Mouse (Mus musculus): ENCODE measurements around the gene Wbp2. TPM values are rescaled to one million over a fixed set of nuclear protein-coding genes. Genes with fewer than 3 reads are reported as not detected.
A peak's percentile ranks its signal among the peaks of the same experiment; 100 is the strongest.

The Wbp2 gene
- total RNA-seq, 1 experiment from 2014 or later: 121 TPM

DNA sequence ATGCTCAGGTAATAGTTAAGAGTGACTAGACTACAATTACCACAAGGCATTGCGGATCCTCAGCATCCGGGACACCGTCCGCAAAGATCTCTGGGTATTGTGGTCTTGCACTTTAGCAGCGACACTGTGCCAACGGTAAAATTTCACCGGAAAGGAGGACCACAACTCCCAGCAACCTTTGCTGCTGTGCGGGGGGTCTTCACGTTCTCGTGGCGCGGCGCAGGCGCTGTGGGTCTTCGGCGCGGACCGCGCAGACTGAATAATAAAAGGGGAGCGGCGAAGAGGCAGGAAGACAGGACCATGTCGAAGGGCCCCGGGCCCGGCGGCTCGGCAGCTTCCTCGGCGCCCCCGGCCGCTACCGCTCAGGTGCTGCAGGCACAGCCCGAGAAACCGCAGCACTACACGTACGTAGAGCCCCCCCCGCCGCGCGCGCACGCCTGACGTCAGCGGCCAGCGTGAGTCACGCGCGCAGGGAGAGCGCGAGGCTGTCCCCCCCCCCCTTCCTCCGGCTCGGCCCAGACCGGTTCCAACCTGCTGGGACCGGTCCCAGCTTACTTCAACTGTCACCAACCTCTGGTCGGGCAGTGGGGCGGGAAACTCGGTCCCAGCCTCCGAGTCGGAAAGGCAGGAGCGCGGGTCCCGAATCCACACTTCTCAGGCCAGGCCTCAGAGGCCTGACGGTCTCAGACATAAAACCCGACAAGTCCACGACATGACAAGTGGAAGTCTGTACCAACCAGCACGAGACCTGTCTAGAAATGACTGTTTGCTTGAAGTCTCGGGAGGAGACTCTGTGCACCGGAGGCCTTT lies 56.5 kb downstream of the Wbp2 start, which contains the start of gene Unk:
Unk (plus strand) TSS at position 235 of the 810 bp plus-strand sequence.
- DNase-seq: peak; percentile 98

DNA sequence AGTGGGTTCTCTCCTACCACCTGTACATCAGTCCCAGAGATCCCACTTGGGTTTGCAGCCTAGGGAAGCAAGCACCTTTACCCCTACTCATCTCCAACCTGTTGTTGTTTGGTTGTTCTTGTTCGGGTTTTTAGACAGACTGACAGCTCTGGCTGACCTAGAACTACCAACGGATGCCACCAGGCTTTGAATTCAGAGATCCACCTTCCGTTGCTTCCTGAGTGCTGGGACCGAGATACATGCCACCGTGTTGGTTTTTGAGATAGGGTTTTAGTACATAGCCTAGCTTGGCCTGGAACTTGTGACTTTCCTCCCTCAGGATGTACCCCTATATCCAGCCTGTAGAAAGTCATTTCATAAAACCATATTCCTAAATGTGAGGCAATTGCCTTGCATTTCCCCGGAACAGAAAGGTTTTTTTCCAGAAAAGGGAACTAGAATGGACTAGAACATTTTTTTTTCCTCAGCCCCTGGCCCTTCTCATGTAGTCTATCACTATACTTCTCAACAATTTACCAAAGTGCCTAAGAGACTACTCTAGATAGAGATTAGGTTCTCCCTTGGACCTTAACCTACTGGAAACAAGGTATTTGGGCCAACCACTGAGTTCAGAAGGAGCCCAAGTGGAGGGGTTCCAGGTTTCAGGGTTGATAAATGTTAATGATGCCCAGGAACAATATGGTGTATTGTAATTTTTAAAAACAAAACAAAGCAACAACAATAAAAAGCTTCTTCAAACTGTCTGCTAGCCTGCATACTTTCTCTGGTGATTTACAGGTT lies 57.5 kb downstream of the Wbp2 start:
- DNase-seq: no peak

Other genes starting within 250 kb of the Wbp2 start
- gene Myo15b, start 228.6 kb downstream of the Wbp2 start, total RNA-seq (2021): 0.26 TPM in 1 of 2 replicates, not detected in the other
- 0.82 and 1.3 TPM in 2 replicates for gene Smim5, start 187.0 kb downstream of the Wbp2 start, total RNA-seq (2021)
- gene Smim6, start 175.0 kb downstream of the Wbp2 start, total RNA-seq (2021): not detected in 2 replicates
- 40.9 and 42.9 TPM in 2 replicates for gene Sap30bp, start 153.7 kb downstream of the Wbp2 start, total RNA-seq (2021)
- gene Recql5, start 153.5 kb downstream of the Wbp2 start, total RNA-seq (2021): 18.3 and 22.3 TPM in 2 replicates
- 3.6 and 4.4 TPM in 2 replicates for gene Itgb4, start 112.3 kb downstream of the Wbp2 start, total RNA-seq (2021)
- gene Galk1, start 74.3 kb downstream of the Wbp2 start, total RNA-seq (2021): 41.5 and 51.9 TPM in 2 replicates
- gene H3f3b, start 59.0 kb downstream of the Wbp2 start, total RNA-seq (2021): 340 and 347 TPM in 2 replicates
- 20.6 and 24.4 TPM in 2 replicates for gene Unk, start 56.7 kb downstream of the Wbp2 start, total RNA-seq (2021)
- gene Unc13d, start 9.0 kb downstream of the Wbp2 start, total RNA-seq (2021): 0.74 and 4.0 TPM in 2 replicates
- gene Trim47, start 40.2 kb upstream of the Wbp2 start, total RNA-seq (2021): 19.9 and 23.6 TPM in 2 replicates
- gene Trim65, start 44.1 kb upstream of the Wbp2 start, total RNA-seq (2021): 8.6 and 10.2 TPM in 2 replicates
- 90.7 and 95.0 TPM in 2 replicates for gene Mrpl38, start 51.9 kb upstream of the Wbp2 start, total RNA-seq (2021)
- 28.1 and 31.0 TPM in 2 replicates for gene Fbf1, start 81.2 kb upstream of the Wbp2 start, total RNA-seq (2021)
- gene Ten1, start 111.9 kb upstream of the Wbp2 start, total RNA-seq (2021): 16.7 and 20.0 TPM in 2 replicates
- 150 and 199 TPM in 2 replicates for gene Acox1, start 112.0 kb upstream of the Wbp2 start, total RNA-seq (2021)
- gene Evpl, start 151.1 kb upstream of the Wbp2 start, total RNA-seq (2021): 1.3 and 1.7 TPM in 2 replicates
- gene Srp68, start 187.2 kb upstream of the Wbp2 start, total RNA-seq (2021): 63.1 and 70.4 TPM in 2 replicates
- gene Galr2, start 193.9 kb upstream of the Wbp2 start, total RNA-seq (2021): not detected in 2 replicates
- 50.5 and 62.8 TPM in 2 replicates for gene Exoc7, start 220.2 kb upstream of the Wbp2 start, total RNA-seq (2021)
- gene Foxj1, start 248.4 kb upstream of the Wbp2 start, total RNA-seq (2021): 0.23 and 0.30 TPM in 2 replicates

Measured in adrenal gland, postnatal 14 days (tissue).